In genomic region chr10:78787566-78788087, GRCm38 (mm10) we compare ENCODE assay signal across 8 mouse cellular contexts. TPM values are rescaled to one million over a fixed set of nuclear protein-coding genes. Genes with fewer than 3 reads are reported as not detected.
DNase-seq lines count a peak whose midpoint lies in the region; ATAC-seq and TF ChIP-seq lines count a peak whose summit lies in the region.

No protein-coding gene starts in this region.

- H3K9me3 ChIP-seq in forebrain, embryonic 16.5 days (ENCODE audit: control insufficient read depth, low read length) = no peaks in the 10 kb centered on the region
- H3K9me3 ChIP-seq in heart, postnatal 0 days (replicated peaks; ENCODE audit: control insufficient read depth, low read length) = no peaks in the 10 kb centered on the region
- H3K9me3 ChIP-seq in neural tube, embryonic 11.5 days (ENCODE audit: control insufficient read depth, low read length) = no peaks in the 10 kb centered on the region

- peak overlapping the region; percentile 66 for H3K9ac ChIP-seq in forebrain, embryonic 16.5 days (replicated peaks; ENCODE audit: low read depth, low read length)
- H3K9ac ChIP-seq in heart, postnatal 0 days (replicated peaks; ENCODE audit: low read depth, low read length) = peak overlapping the region; percentile 32; the same call in 1 of the 2 replicates
- H3K9ac ChIP-seq in neural tube, embryonic 11.5 days (ENCODE audit: low read length) = peak overlapping the region; percentile 53

- no peaks in the 10 kb centered on the region for H3K36me3 ChIP-seq in thymus, adult 2 months (ENCODE audit: control insufficient read depth, insufficient read depth, low read length)
- H3K36me3 ChIP-seq in forebrain, embryonic 16.5 days (ENCODE audit: control insufficient read depth, insufficient read depth) = no peaks in the 10 kb centered on the region
- H3K36me3 ChIP-seq in heart, postnatal 0 days (replicated peaks; ENCODE audit: control insufficient read depth, insufficient read depth, low read length) = no peaks in the 10 kb centered on the region
- H3K36me3 ChIP-seq in neural tube, embryonic 11.5 days (ENCODE audit: control insufficient read depth, insufficient read depth, low read length) = no peaks in the 10 kb centered on the region

- TF ChIP-seq POLR2A in thymus, adult 2 months (IDR thresholded peaks at IDR 0.05; ENCODE audit: control insufficient read depth, extremely low read depth, insufficient read depth, low read length, poor library complexity) = no peak

- TF ChIP-seq CTCF in thymus, adult 2 months (IDR thresholded peaks at IDR 0.05; ENCODE audit: borderline replicate concordance, control insufficient read depth, extremely low read depth, insufficient read depth, low read length, poor library complexity) = no peak
- no peak for TF ChIP-seq CTCF in heart, postnatal 0 days (IDR thresholded peaks at IDR 0.05; ENCODE audit: low read depth)

- no peak overlapping the region for H3K27ac ChIP-seq in thymus, adult 2 months (ENCODE audit: control insufficient read depth, insufficient read depth, low read length)
- H3K27ac ChIP-seq in forebrain, embryonic 16.5 days (ENCODE audit: low read length) = peak overlapping the region; percentile 58
- H3K27ac ChIP-seq in heart, postnatal 0 days (ENCODE audit: low read depth) = no peak overlapping the region
- H3K27ac ChIP-seq in neural tube, embryonic 11.5 days (ENCODE audit: low read depth, low read length) = peak overlapping the region; percentile 45; the same call in 1 of the 2 replicates

- 29% methylated on average over 22 of the region's 22 CpGs for WGBS in thymus, adult 2 months
- 8% methylated on average over 22 of the region's 22 CpGs for WGBS in forebrain, embryonic 16.5 days
- 10% methylated on average over 22 of the region's 22 CpGs for WGBS in heart, postnatal 0 days
- WGBS in neural tube, embryonic 11.5 days = 8% methylated on average over 22 of the region's 22 CpGs

- H3K27me3 ChIP-seq in thymus, adult 2 months (ENCODE audit: control insufficient read depth, insufficient read depth, low read length) = no peaks in the 10 kb centered on the region
- H3K27me3 ChIP-seq in forebrain, embryonic 16.5 days (replicated peaks; ENCODE audit: control insufficient read depth, insufficient read depth, low read length) = no peaks in the 10 kb centered on the region
- H3K27me3 ChIP-seq in heart, postnatal 0 days (ENCODE audit: control insufficient read depth, insufficient read depth, low read length) = no peaks in the 10 kb centered on the region
- H3K27me3 ChIP-seq in neural tube, embryonic 11.5 days (ENCODE audit: control insufficient read depth, insufficient read depth, low read length) = no peaks in the 10 kb centered on the region

- no peak for TF ChIP-seq EP300 in heart, postnatal 0 days (IDR thresholded peaks at IDR 0.05; ENCODE audit: low read depth)

- H3K4me2 ChIP-seq in forebrain, embryonic 16.5 days (ENCODE audit: low read length) = peak overlapping the region; percentile 54
- peak overlapping the region; percentile 59 for H3K4me2 ChIP-seq in heart, postnatal 0 days (ENCODE audit: low read depth, low read length)
- H3K4me2 ChIP-seq in neural tube, embryonic 11.5 days (ENCODE audit: low read depth) = peak overlapping the region; percentile 49

- no peaks in the 10 kb centered on the region for H3K4me1 ChIP-seq in thymus, adult 2 months (replicated peaks; ENCODE audit: control insufficient read depth, insufficient read depth, low read length)
- no peaks in the 10 kb centered on the region; the same call in 1 of the 2 replicates for H3K4me1 ChIP-seq in forebrain, embryonic 16.5 days (replicated peaks; ENCODE audit: control insufficient read depth, insufficient read depth, low read length)
- H3K4me1 ChIP-seq in heart, postnatal 0 days (ENCODE audit: control insufficient read depth, insufficient read depth) = no peaks in the 10 kb centered on the region
- no peaks in the 10 kb centered on the region for H3K4me1 ChIP-seq in neural tube, embryonic 11.5 days (ENCODE audit: control insufficient read depth, insufficient read depth, low read length)

- no peak overlapping the region for H3K4me3 ChIP-seq in thymus, adult 2 months (ENCODE audit: control insufficient read depth, insufficient read depth, low read length)
- peak overlapping the region; percentile 52 for H3K4me3 ChIP-seq in forebrain, embryonic 16.5 days (replicated peaks; ENCODE audit: low read length)
- peak overlapping the region; percentile 43 for H3K4me3 ChIP-seq in heart, postnatal 0 days (ENCODE audit: low read depth, low read length)
- H3K4me3 ChIP-seq in neural tube, embryonic 11.5 days (ENCODE audit: low read depth, low read length) = peak overlapping the region; percentile 29

- peak; percentile 98 for ATAC-seq in forebrain, embryonic 16.5 days
- peak; percentile 92 for ATAC-seq in heart, postnatal 0 days (ENCODE audit: insufficient read depth, low read depth)
- ATAC-seq in neural tube, embryonic 11.5 days (ENCODE audit: insufficient read depth, low FRiP score, low TSS enrichment) = peak; percentile 97

- DNase-seq in thymus, adult 2 months = peak; percentile 3
- no peak for DNase-seq in thymus, postnatal 25 days
- DNase-seq in heart, postnatal 0 days (ENCODE audit: low spot score) = peak; percentile 44
- peak; percentile 77 for DNase-seq in kidney, postnatal 14 days
- peak; percentile 51 for DNase-seq in liver
- peak; percentile 86 for DNase-seq in neural tube, embryonic 11.5 days (ENCODE audit: low spot score)
- DNase-seq in testis, postnatal 14 days (ENCODE audit: low spot score) = peak; percentile 82

RNA-seq across cellular contexts. Expression of gene Slc1a6, which starts 7.3 kb away (rescaled TPM):
- not detected in 2 replicates for polyA plus RNA-seq in thymus, adult 2 months (2012; rRNA removed)
- 5.4 and 7.4 TPM in 2 replicates for polyA plus RNA-seq in forebrain, embryonic 16.5 days (2015; fragmentation: Nextera tagmentation; extraction: Ambion mirVana)
- 0.42 TPM in 1 of 2 replicates, not detected in the other for total RNA-seq in heart, postnatal 0 days (2014; rRNA removed; ENCODE audit: low replicate concordance)
- 0.16 and 0.25 TPM in 2 replicates for polyA plus RNA-seq in heart, postnatal 0 days (2015; fragmentation: Nextera tagmentation; extraction: Ambion mirVana)
- 0.80 and 0.84 TPM in 2 replicates for polyA plus RNA-seq in neural tube, embryonic 11.5 days (2014; fragmentation: Nextera tagmentation; extraction: Ambion mirVana)

RNA-seq across cellular contexts. Expression of gene Ccdc105, which starts 34.8 kb away (rescaled TPM):
- 0.13 TPM in 1 of 2 replicates, not detected in the other for polyA plus RNA-seq in thymus, adult 2 months (2012; rRNA removed)
- 0.39 and 0.41 TPM in 2 replicates for polyA plus RNA-seq in forebrain, embryonic 16.5 days (2015; fragmentation: Nextera tagmentation; extraction: Ambion mirVana)
- total RNA-seq in heart, postnatal 0 days (2014; rRNA removed; ENCODE audit: low replicate concordance) = not detected in 2 replicates
- polyA plus RNA-seq in heart, postnatal 0 days (2015; fragmentation: Nextera tagmentation; extraction: Ambion mirVana) = not detected in 2 replicates
- polyA plus RNA-seq in neural tube, embryonic 11.5 days (2014; fragmentation: Nextera tagmentation; extraction: Ambion mirVana) = not detected in 2 replicates

Comparison
In these comparisons a context has a peak if more than half of its experiments do, and no peak if none do; other contexts are left out.
1. H3K27ac ChIP-seq: peak in forebrain, embryonic 16.5 days (single experiment) and neural tube, embryonic 11.5 days (single experiment); none in thymus, adult 2 months (single experiment) and heart, postnatal 0 days (single experiment).
2. Peak in every context shown above with its lines, with median percentiles within 50 percentile points of each other: ATAC-seq, H3K4me2 ChIP-seq and H3K9ac ChIP-seq.